9 mouse cellular contexts compared by ENCODE assay signal in genomic region chr8:70492664-70493640, GRCm38 (mm10). TPM values are rescaled to one million over a fixed set of nuclear protein-coding genes. Genes with fewer than 3 reads are reported as not detected.
DNase-seq lines count a peak whose midpoint lies in the region; ATAC-seq lines count a peak whose summit lies in the region.
"Had no signal": no experiment of that assay in that cellular context is flagged by ENCODE, and none has a peak within 500 bp of the region (broad histone marks: within the 10 kb centered on the region; RNA-seq: fewer than 3 reads in every experiment).

Gene Crlf1 (plus strand): TSS chr8:70493158.

- no peak within 1 kb of the TSS for H3K27ac ChIP-seq in heart, embryonic 15.5 days
- H3K27ac ChIP-seq in hindbrain, embryonic 16.5 days (ENCODE audit: low read depth, low read length) = no peak within 1 kb of the TSS
- H3K27ac ChIP-seq in midbrain, embryonic 12.5 days (replicated peaks) = no peak within 1 kb of the TSS

- no peak for DNase-seq in heart, adult 9 months (ENCODE audit: low spot score in 2 of 2)
- peak; percentile 65 for DNase-seq in NIH3T3 (ENCODE audit: low read depth)
- no peak for DNase-seq in frontal cortex, postnatal 36 days (ENCODE audit: low spot score in 2 of 2)
- DNase-seq in frontal cortex, postnatal 10 days (ENCODE audit: low spot score in 2 of 2) = no peak

- H3K36me3 ChIP-seq in heart, embryonic 15.5 days = no peaks in the 10 kb centered on the region
- H3K36me3 ChIP-seq in hindbrain, embryonic 16.5 days (ENCODE audit: control insufficient read depth, insufficient read depth, low read length) = no peaks in the 10 kb centered on the region
- H3K36me3 ChIP-seq in midbrain, embryonic 12.5 days = no peaks in the 10 kb centered on the region

- no peaks in the 10 kb centered on the region for H3K9me3 ChIP-seq in heart, embryonic 15.5 days (replicated peaks)
- no peaks in the 10 kb centered on the region for H3K9me3 ChIP-seq in hindbrain, embryonic 16.5 days (ENCODE audit: control insufficient read depth, low read length)
- H3K9me3 ChIP-seq in midbrain, embryonic 12.5 days = no peaks in the 10 kb centered on the region

- under 1% methylated on average over 58 of the region's 93 CpGs for WGBS in heart, embryonic 15.5 days
- under 1% methylated on average over 55 of the region's 93 CpGs for WGBS in hindbrain, embryonic 16.5 days
- under 1% methylated on average over 70 of the region's 93 CpGs for WGBS in midbrain, embryonic 12.5 days

- peak within 1 kb of the TSS; percentile 49 for H3K4me3 ChIP-seq in heart, embryonic 15.5 days
- peak within 1 kb of the TSS; percentile 31 for H3K4me3 ChIP-seq in hindbrain, embryonic 16.5 days (ENCODE audit: low read length)
- peak within 1 kb of the TSS; percentile 36 for H3K4me3 ChIP-seq in midbrain, embryonic 12.5 days
- H3K4me3 ChIP-seq: erythroblast, embryonic 14.5 days had no signal

- H3K27me3 ChIP-seq in heart, embryonic 15.5 days = peaks cover 100% of the 10 kb centered on the region
- peaks cover 80% of the 10 kb centered on the region for H3K27me3 ChIP-seq in hindbrain, embryonic 16.5 days (replicated peaks; ENCODE audit: control insufficient read depth, insufficient read depth, low read length)
- H3K27me3 ChIP-seq in midbrain, embryonic 12.5 days = peaks cover 100% of the 10 kb centered on the region

- peaks cover 51% of the 10 kb centered on the region for H3K4me1 ChIP-seq in heart, embryonic 15.5 days (replicated peaks)
- H3K4me1 ChIP-seq in hindbrain, embryonic 16.5 days (ENCODE audit: control insufficient read depth, insufficient read depth, low read depth, low read length) = peaks cover 41% of the 10 kb centered on the region
- H3K4me1 ChIP-seq in midbrain, embryonic 12.5 days = peaks cover 52% of the 10 kb centered on the region

- peak within 1 kb of the TSS; percentile 10; the same call in 1 of the 2 replicates for H3K9ac ChIP-seq in heart, embryonic 15.5 days
- peak within 1 kb of the TSS; percentile 33 for H3K9ac ChIP-seq in hindbrain, embryonic 16.5 days (ENCODE audit: low read depth, low read length)
- peak within 1 kb of the TSS; percentile 7; the same call in 1 of the 2 replicates for H3K9ac ChIP-seq in midbrain, embryonic 12.5 days (replicated peaks)

- H3K4me2 ChIP-seq in heart, embryonic 15.5 days = peak within 1 kb of the TSS; percentile 80
- peak within 1 kb of the TSS; percentile 55 for H3K4me2 ChIP-seq in hindbrain, embryonic 16.5 days (ENCODE audit: low read length)
- peak within 1 kb of the TSS; percentile 52 for H3K4me2 ChIP-seq in midbrain, embryonic 12.5 days (replicated peaks)

- ATAC-seq in heart, embryonic 15.5 days (replicated peaks; ENCODE audit: insufficient number of reproducible peaks, insufficient read depth, low FRiP score, low read depth) = no peak
- no peak for ATAC-seq in hindbrain, embryonic 16.5 days
- ATAC-seq in midbrain, embryonic 12.5 days (ENCODE audit: low FRiP score, low read depth) = no peak
- ATAC-seq in cerebellum, adult (ENCODE audit: insufficient number of reproducible peaks, low FRiP score, low TSS enrichment) = no peak

RNA-seq across cellular contexts. Expression of gene Crlf1, which starts in this region (rescaled TPM):
- 3.8 and 11.1 TPM in 2 replicates for polyA plus RNA-seq in heart, embryonic 15.5 days (2015; fragmentation: Nextera tagmentation; extraction: Ambion mirVana)
- polyA plus RNA-seq in hindbrain, embryonic 16.5 days (2015; fragmentation: Nextera tagmentation; extraction: Ambion mirVana) = 9.3 and 15.5 TPM in 2 replicates
- polyA plus RNA-seq in midbrain, embryonic 12.5 days (2016; fragmentation: Nextera tagmentation; extraction: Ambion mirVana) = 0.92 and 1.6 TPM in 2 replicates
